Mouse (Mus musculus) CH12F3 (cell line): ENCODE measurements around the gene Map3k20.

Experiments
- in situ Hi-C: fragments of 300-500 bp; cut with MboI; formaldehyde crosslinking; loops from 2 replicates; pipeline ENCODE4 v1.14.3; 2020; ENCODE audit warnings: low sequenced_read_pairs

Map3k20 gene

GRCm38 (mm10) chr2:72319028-72319798, 33.8 kb downstream of the Map3k20 start:
- in situ Hi-C loops, result no loop called here

GRCm38 (mm10) chr2:72320661-72321060, 35.2 kb downstream of the Map3k20 start:
- in situ Hi-C loops, result no loop called here

- in situ Hi-C loops, result no loop called here
Observed at GRCm38 (mm10) chr2:72321591-72321990, 36.2 kb downstream of the Map3k20 start.

- in situ Hi-C loops, result no loop called here
Observed at GRCm38 (mm10) chr2:72322681-72323353, 37.4 kb downstream of the Map3k20 start.

GRCm38 (mm10) chr2:72324436-72324835, 39.0 kb downstream of the Map3k20 start:
- in situ Hi-C loops, result no loop called here

GRCm38 (mm10) chr2:72326491-72326890, 41.1 kb downstream of the Map3k20 start:
- in situ Hi-C loops, result no loop called here

- in situ Hi-C loops, result no loop called here
Observed at GRCm38 (mm10) chr2:72328435-72328834, 43.0 kb downstream of the Map3k20 start.

- in situ Hi-C loops, result no loop called here
Observed at GRCm38 (mm10) chr2:72330955-72331481, 45.6 kb downstream of the Map3k20 start.

- in situ Hi-C loops, result no loop called here
Observed at GRCm38 (mm10) chr2:72332067-72332466, 46.6 kb downstream of the Map3k20 start.

- in situ Hi-C loops, result no loop called here
Observed at GRCm38 (mm10) chr2:72333210-72333609, 47.8 kb downstream of the Map3k20 start.

- in situ Hi-C loops, result no loop called here
Observed at GRCm38 (mm10) chr2:72336840-72337239, 51.4 kb downstream of the Map3k20 start.

GRCm38 (mm10) chr2:72345281-72345680, 59.8 kb downstream of the Map3k20 start:
- in situ Hi-C loops, result no loop called here

GRCm38 (mm10) chr2:72351329-72351728, 65.9 kb downstream of the Map3k20 start:
- in situ Hi-C loops, result no loop called here

- in situ Hi-C loops, result no loop called here
Observed at GRCm38 (mm10) chr2:72351776-72352175, 66.3 kb downstream of the Map3k20 start.

- in situ Hi-C loops, result no loop called here
Observed at GRCm38 (mm10) chr2:72352756-72353155, 67.3 kb downstream of the Map3k20 start.

- in situ Hi-C loops, result no loop called here
Observed at GRCm38 (mm10) chr2:72356471-72356870, 71.0 kb downstream of the Map3k20 start.

- in situ Hi-C loops, result no loop called here
Observed at GRCm38 (mm10) chr2:72361572-72361971, 76.1 kb downstream of the Map3k20 start.

- in situ Hi-C loops, result no loop called here
Observed at GRCm38 (mm10) chr2:72363449-72363848, 78.0 kb downstream of the Map3k20 start.

- in situ Hi-C loops, result no loop called here
Observed at GRCm38 (mm10) chr2:72365930-72366329, 80.5 kb downstream of the Map3k20 start.

- in situ Hi-C loops, result no loop called here
Observed at GRCm38 (mm10) chr2:72366503-72366902, 81.1 kb downstream of the Map3k20 start.

GRCm38 (mm10) chr2:72367850-72368249, 82.4 kb downstream of the Map3k20 start:
- in situ Hi-C loops, result no loop called here

- in situ Hi-C loops, result no loop called here
Observed at GRCm38 (mm10) chr2:72369140-72369600, 83.7 kb downstream of the Map3k20 start.
